Mouse (Mus musculus): ENCODE results near the gene Ncor2.

DNA sequence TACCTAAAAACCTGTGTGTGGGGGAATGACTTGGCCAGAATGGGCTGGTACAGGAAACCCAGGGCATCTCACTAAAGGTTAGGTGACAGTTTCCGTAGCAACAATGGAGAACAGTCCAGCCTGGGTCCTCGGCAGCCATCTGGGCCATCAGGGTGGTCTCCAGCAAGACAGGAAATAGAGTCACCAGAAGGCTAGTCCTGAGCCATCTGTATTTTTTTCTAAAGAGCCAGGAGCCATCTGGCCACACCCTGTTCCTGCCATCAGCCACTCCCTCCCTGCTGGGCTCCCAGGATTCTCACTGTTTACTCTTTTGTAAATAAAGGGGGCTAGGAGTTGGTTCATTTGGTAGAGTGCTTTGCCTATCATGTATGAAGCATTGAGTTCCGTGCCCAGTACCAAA is 16.1 kb upstream of the Ncor2 start:
- TF ChIP-seq CTCF (conservative IDR thresholded peaks at IDR 0.05; ENCODE audit: low read length) = no peak
- TF ChIP-seq POU5F1 (IDR thresholded peaks at IDR 0.05; ENCODE audit: borderline replicate concordance, low read length) = no peak
- TF ChIP-seq NANOG (IDR thresholded peaks at IDR 0.05; ENCODE audit: borderline replicate concordance, low read length) = no peak
